Mouse (Mus musculus) MEL (cell line): ENCODE data around the gene Csnk1d. TPM values are rescaled to one million over a fixed set of nuclear protein-coding genes. Genes with fewer than 3 reads are reported as not detected.

Experiments
- DNase-seq: peaks from one replicate; pipeline ENCODE4 v3.0.0; 2011; ENCODE audit warnings: low read depth, low spot score
- H3K27ac ChIP-seq: 2 replicates; pipeline ENCODE4 v1.5.1; 2012; ENCODE audit warnings: low read depth, mild to moderate bottlenecking, control low read depth, low read length, moderate library complexity; ENCODE audit not compliant: control insufficient read depth
- H3K27me3 ChIP-seq, 2 experiments: fragments of 150-350 bp in 1 of 2; sonication (generic) in 1 of 2; 2 replicates each; pipeline ENCODE4 v1.6.1; 2012; ENCODE audit warnings: low read length in 2 of 2, mild to moderate bottlenecking in 2 of 2, improper control_type of control experiment in 1 of 2, moderate library complexity in 1 of 2; ENCODE audit not compliant: insufficient read depth in 2 of 2, control insufficient read depth in 1 of 2
- H3K36me3 ChIP-seq, 2 experiments: 2 replicates each; pipeline ENCODE4 v1.6.1; 2012 to 2014; ENCODE audit warnings: low read length in 2 of 2, improper control_type of control experiment in 1 of 2, inconsistent platforms in 1 of 2, mild to moderate bottlenecking in 1 of 2; ENCODE audit not compliant: insufficient read depth in 2 of 2, control insufficient read depth in 1 of 2
- H3K4me1 ChIP-seq, 2 experiments: fragments of 150-350 bp in 1 of 2; sonication (generic) in 1 of 2; 2 replicates each; pipeline ENCODE4 v1.6.1; 2012; ENCODE audit warnings: low read length in 2 of 2, improper control_type of control experiment in 1 of 2, mild to moderate bottlenecking in 1 of 2; ENCODE audit not compliant: insufficient read depth in 2 of 2, control insufficient read depth in 1 of 2
- H3K4me3 ChIP-seq, 2 experiments: fragments of 150-350 bp in 1 of 2; sonication (generic) in 1 of 2; 2 replicates each; pipeline ENCODE4 v1.5.1; 2012; ENCODE audit warnings: low read depth in 2 of 2, low read length in 2 of 2, mild to moderate bottlenecking in 2 of 2, moderate library complexity in 2 of 2, control low read depth in 1 of 2, improper control_type of control experiment in 1 of 2; ENCODE audit not compliant: control insufficient read depth in 1 of 2, insufficient read depth in 1 of 2
- H3K79me2 ChIP-seq: 2 replicates; pipeline ENCODE4 v1.6.1; 2012; ENCODE audit warnings: mild to moderate bottlenecking, low read length, moderate library complexity; ENCODE audit not compliant: control insufficient read depth, poor library complexity, insufficient read depth
- H3K9ac ChIP-seq: 2 replicates; pipeline ENCODE4 v1.6.1; 2012; ENCODE audit warnings: low read depth, mild to moderate bottlenecking, control low read depth, low read length, moderate library complexity; ENCODE audit not compliant: control insufficient read depth, poor library complexity, severe bottlenecking
- H3K9me3 ChIP-seq: fragments of 150-350 bp; sonication (generic); replicated peaks from 2 replicates; pipeline ENCODE4 v1.6.1; 2012; ENCODE audit warnings: mild to moderate bottlenecking, low read length, improper control_type of control experiment, moderate library complexity; ENCODE audit not compliant: insufficient read depth
- CHD2 ChIP-seq: IDR thresholded peaks from 2 replicates; pipeline ENCODE4 v1.6.1; 2011; ENCODE audit warnings: low read length, improper control_type of control experiment
- CTCF ChIP-seq, 3 experiments: IDR thresholded peaks in 2 of 3; conservative IDR thresholded peaks in 1 of 3; 2 replicates each; pipeline ENCODE4 v1.5.1; 2011 to 2012; ENCODE audit warnings: low read length in 3 of 3, low read depth in 2 of 3, mild to moderate bottlenecking in 2 of 3, improper control_type of control experiment in 1 of 3, inconsistent platforms in 1 of 3, mixed read lengths in 1 of 3, moderate library complexity in 1 of 3; ENCODE audit not compliant: control insufficient read depth in 1 of 3, insufficient read depth in 1 of 3, poor library complexity in 1 of 3, severe bottlenecking in 1 of 3
- E2F4 ChIP-seq: IDR thresholded peaks from 2 replicates; pipeline ENCODE4 v1.6.1; 2011; ENCODE audit warnings: low read depth, low read length, improper control_type of control experiment, borderline replicate concordance
- ELF1 ChIP-seq: IDR thresholded peaks from 2 replicates; pipeline ENCODE4 v1.6.1; 2014; ENCODE audit warnings: low read depth, mild to moderate bottlenecking, inconsistent platforms, low read length, improper control_type of control experiment, moderate library complexity
- ETS1 ChIP-seq: IDR thresholded peaks from 2 replicates; pipeline ENCODE4 v1.6.1; 2012; ENCODE audit warnings: low read depth, mild to moderate bottlenecking, inconsistent platforms, low read length, improper control_type of control experiment, moderate library complexity
- GABPA ChIP-seq: IDR thresholded peaks from 2 replicates; pipeline ENCODE4 v1.6.1; 2012; ENCODE audit warnings: low read depth, mild to moderate bottlenecking, inconsistent platforms, low read length, improper control_type of control experiment, moderate library complexity
- GATA1 ChIP-seq: IDR thresholded peaks from 2 replicates; pipeline ENCODE4 v1.6.1; 2011; ENCODE audit warnings: low read depth, low read length, improper control_type of control experiment
- HCFC1 ChIP-seq: IDR thresholded peaks from 2 replicates; pipeline ENCODE4 v1.6.1; 2012; ENCODE audit warnings: low read depth, mild to moderate bottlenecking, inconsistent platforms, low read length, improper control_type of control experiment, moderate library complexity
- JUND ChIP-seq: IDR thresholded peaks from 2 replicates; pipeline ENCODE4 v1.6.1; 2011; ENCODE audit warnings: low read depth, mild to moderate bottlenecking, improper control_type of control experiment, low read length
- KAT2A ChIP-seq: conservative IDR thresholded peaks from 2 replicates; pipeline ENCODE4 v1.6.1; 2012; ENCODE audit warnings: low read depth, low read length, improper control_type of control experiment, inconsistent platforms
- MAFK ChIP-seq: IDR thresholded peaks from 2 replicates; pipeline ENCODE4 v1.6.1; 2011; ENCODE audit warnings: low read depth, mild to moderate bottlenecking, low read length, improper control_type of control experiment, borderline replicate concordance
- MAX ChIP-seq: IDR thresholded peaks from 2 replicates; pipeline ENCODE4 v1.6.1; 2011; ENCODE audit warnings: low read length, improper control_type of control experiment
- MAZ ChIP-seq: IDR thresholded peaks from 2 replicates; pipeline ENCODE4 v1.6.1; 2012; ENCODE audit warnings: low read depth, mild to moderate bottlenecking, inconsistent platforms, low read length, improper control_type of control experiment
- MEF2A ChIP-seq: IDR thresholded peaks from 2 replicates; pipeline ENCODE4 v1.6.1; 2014; ENCODE audit warnings: low read depth, mild to moderate bottlenecking, inconsistent platforms, low read length, improper control_type of control experiment; ENCODE audit not compliant: poor library complexity, insufficient replicate concordance, severe bottlenecking; ENCODE audit errors: extremely low read depth
- MXI1 ChIP-seq: IDR thresholded peaks from 2 replicates; pipeline ENCODE4 v1.6.1; 2011; ENCODE audit warnings: mild to moderate bottlenecking, low read depth, low read length, improper control_type of control experiment
- NRF1 ChIP-seq: IDR thresholded peaks from 2 replicates; pipeline ENCODE4 v1.6.1; 2014; ENCODE audit warnings: low read depth, mild to moderate bottlenecking, inconsistent platforms, low read length, improper control_type of control experiment, moderate library complexity; ENCODE audit not compliant: poor library complexity, insufficient read depth, severe bottlenecking
- POLR2A ChIP-seq, 2 experiments: IDR thresholded peaks; 2 replicates each; pipeline ENCODE4 v1.6.1; 2011 to 2012; ENCODE audit warnings: low read length in 2 of 2, mild to moderate bottlenecking in 2 of 2, control low read depth in 1 of 2, improper control_type of control experiment in 1 of 2, low read depth in 1 of 2, moderate library complexity in 1 of 2; ENCODE audit not compliant: control insufficient read depth in 1 of 2, insufficient read depth in 1 of 2, poor library complexity in 1 of 2
- POLR2AphosphoS5 ChIP-seq: IDR thresholded peaks from 2 replicates; pipeline ENCODE4 v1.6.1; 2012; ENCODE audit warnings: low read depth, borderline replicate concordance, mild to moderate bottlenecking, inconsistent platforms, low read length, moderate library complexity, mixed read lengths
- RAD21 ChIP-seq: IDR thresholded peaks from 2 replicates; pipeline ENCODE4 v1.6.1; 2011; ENCODE audit warnings: mild to moderate bottlenecking, low read depth, low read length, improper control_type of control experiment
- RCOR1 ChIP-seq: IDR thresholded peaks from 2 replicates; pipeline ENCODE4 v1.6.1; 2012; ENCODE audit warnings: low read depth, mild to moderate bottlenecking, inconsistent platforms, low read length, improper control_type of control experiment
- SMC3 ChIP-seq: IDR thresholded peaks from 2 replicates; pipeline ENCODE4 v1.6.1; 2011; ENCODE audit warnings: low read depth, low read length, improper control_type of control experiment
- TAL1 ChIP-seq: IDR thresholded peaks from 2 replicates; pipeline ENCODE4 v1.6.1; 2012; ENCODE audit warnings: mild to moderate bottlenecking, inconsistent platforms, low read length, moderate library complexity, mixed read lengths
- TBP ChIP-seq: IDR thresholded peaks from 2 replicates; pipeline ENCODE4 v1.8.0; 2011; ENCODE audit warnings: low read depth, low read length, improper control_type of control experiment
- UBTF ChIP-seq: IDR thresholded peaks from 2 replicates; pipeline ENCODE4 v1.6.1; 2012; ENCODE audit warnings: low read depth, mild to moderate bottlenecking, inconsistent platforms, low read length, improper control_type of control experiment, moderate library complexity, borderline replicate concordance; ENCODE audit not compliant: insufficient read depth
- USF2 ChIP-seq, 2 experiments: IDR thresholded peaks; 2 replicates each; pipeline ENCODE4 v1.6.1; 2011 to 2012; ENCODE audit warnings: improper control_type of control experiment in 2 of 2, low read length in 2 of 2, borderline replicate concordance in 1 of 2, inconsistent platforms in 1 of 2, low read depth in 1 of 2, mild to moderate bottlenecking in 1 of 2; ENCODE audit not compliant: insufficient read depth in 1 of 2
- ZMIZ1 ChIP-seq: IDR thresholded peaks from 2 replicates; pipeline ENCODE4 v1.6.1; 2012; ENCODE audit warnings: low read depth, mild to moderate bottlenecking, inconsistent platforms, low read length, improper control_type of control experiment, moderate library complexity
- ZNF384 ChIP-seq: IDR thresholded peaks from 2 replicates; pipeline ENCODE4 v1.6.1; 2012; ENCODE audit warnings: low read depth, mild to moderate bottlenecking, inconsistent platforms, low read length, improper control_type of control experiment
- polyA plus RNA-seq, 2 experiments: library from polyadenylated mRNA; stranded (reverse) in 1 of 2; unstranded in 1 of 2; fragments of >175 nt in 1 of 2; fragments of >200 nt in 1 of 2; gene quantifications; 2 replicates each; pipeline versions ENCODE4 v1.2.1 to v1.2.4; 2012; ENCODE audit warnings: low replicate concordance in 2 of 2, low read depth in 1 of 2; ENCODE audit not compliant: insufficient read length in 2 of 2, insufficient read depth in 1 of 2, missing spikeins in 1 of 2
- total RNA-seq: library from RNA; depleted of rRNA; stranded (reverse); fragments of 300-350 nt; gene quantifications from 2 replicates; pipeline ENCODE4 v1.2.3, GENCODE M21; 2012

Gene Csnk1d
- total and polyA plus RNA-seq, 3 experiments, result 83.2 to 329 (median 121) TPM

- Histone ChIP-seq H3K27me3 (no peaks in the 10 kb centered on the region), H3K79me2 (peaks cover 58% of the 10 kb centered on the region), H3K9ac (peak overlapping the region; percentile 15), H3K9me3 (no peaks in the 10 kb centered on the region), H3K4me3 (peak overlapping the region; percentile 57 to 76), H3K27ac (no peak overlapping the region), H3K4me1 (peaks cover 4 to 24% of the 10 kb centered on the region in 2 experiments), H3K36me3 (peaks cover 9 to 18% of the 10 kb centered on the region in 2 experiments)
- no peak for DNase-seq
- TF ChIP-seq KAT2A (no peak), TBP (no peak), ZMIZ1 (no peak), GATA1 (no peak), MAFK (no peak), JUND (no peak), UBTF (no peak), NRF1 (no peak), RCOR1 (no peak), MAX (no peak), MEF2A (no peak), ELF1 (no peak), POLR2A (IDR thresholded peaks at IDR 0.05; ENCODE audit: control insufficient read depth in 1 of 2, insufficient read depth in 1 of 2, low read depth in 1 of 2, low read length in 2 of 2, poor library complexity in 1 of 2) (no peak), E2F4 (no peak), GABPA (no peak)
Measured at GRCm38 (mm10) chr11:120951237-120951636, 39.9 kb downstream of the Csnk1d start.

GRCm38 (mm10) chr11:120950281-120951202 is 40.6 kb downstream of the Csnk1d start:
- peaks cover 58% of the 10 kb centered on the region for H3K79me2 ChIP-seq
- peak; percentile 99 for DNase-seq
- H3K4me3 ChIP-seq, result peak overlapping the region; percentile 76 to 78
- peaks cover 4 to 24% of the 10 kb centered on the region in 2 experiments for H3K4me1 ChIP-seq
- peak overlapping the region; percentile 89 for H3K9ac ChIP-seq
- H3K27me3 ChIP-seq, result no peaks in the 10 kb centered on the region
- peaks cover 9 to 18% of the 10 kb centered on the region in 2 experiments for H3K36me3 ChIP-seq
- H3K27ac ChIP-seq, result peak overlapping the region; percentile 70
- no peaks in the 10 kb centered on the region for H3K9me3 ChIP-seq
- TF ChIP-seq RAD21, result no peak; the same call in 1 of the 2 replicates
- TF ChIP-seq KAT2A, result no peak; the same call in 1 of the 2 replicates
- TF ChIP-seq POLR2AphosphoS5, result no peak; the same call in 1 of the 2 replicates
- no peak for TF ChIP-seq GATA1
- TF ChIP-seq MXI1, result peak; percentile 100
- TF ChIP-seq HCFC1, result peak; percentile 68
- peak; percentile 48; the same call in 1 of the 2 replicates for TF ChIP-seq GABPA
- TF ChIP-seq RCOR1, result no peak
- TF ChIP-seq ELF1, result peak; percentile 5; the same call in 1 of the 2 replicates
- no peak; the same call in 1 of the 2 replicates for TF ChIP-seq ETS1
- no peak for TF ChIP-seq TAL1
- TF ChIP-seq ZNF384, result no peak
- TF ChIP-seq CHD2, result no peak
- peak; percentile 54; the same call in 1 of the 2 replicates for TF ChIP-seq MAZ
- TF ChIP-seq ZMIZ1, result peak; percentile 95
- TF ChIP-seq CTCF (IDR thresholded peaks at IDR 0.05 in 2 of 3, conservative IDR thresholded peaks at IDR 0.05 in 1 of 3; ENCODE audit: control insufficient read depth in 1 of 3, insufficient read depth in 1 of 3, low read depth in 2 of 3, low read length in 3 of 3, poor library complexity in 1 of 3, severe bottlenecking in 1 of 3), result no peak; a peak in 1 of 6 replicates
- TF ChIP-seq UBTF, result 0 out of 2 replicates have a peak, but pooled peaks have one; percentile 94
- no peak; a peak in 1 of 4 replicates for TF ChIP-seq USF2 (IDR thresholded peaks at IDR 0.05; ENCODE audit: borderline replicate concordance in 1 of 2, insufficient read depth in 1 of 2, low read depth in 1 of 2, low read length in 2 of 2)
- peak; percentile 29; the same call in 1 of the 2 replicates for TF ChIP-seq SMC3
- TF ChIP-seq E2F4, result peak; percentile 81; the same call in 1 of the 2 replicates
